Mouse (Mus musculus) forebrain, embryonic 13.5 days (tissue): Measurements from ENCODE around the gene Arsa. TPM values are rescaled to one million over a fixed set of nuclear protein-coding genes. Genes with fewer than 3 reads are reported as not detected.

ENCODE experiments used
- ATAC-seq: fragments of 200-750 bp; cut with Nextera tagmentation; 2 replicates; pipeline ENCODE4 v1.8.0; 2017
- H3K27ac ChIP-seq: fragments of 300-500 bp; sonication (generic); 2 replicates; pipeline ENCODE4 v1.5.1; 2015; ENCODE audit warnings: inconsistent platforms, mild to moderate bottlenecking, moderate library complexity
- H3K27me3 ChIP-seq: fragments of 300-500 bp; sonication (generic); 2 replicates; pipeline ENCODE4 v1.6.1; 2015; ENCODE audit warnings: mild to moderate bottlenecking, inconsistent platforms
- H3K36me3 ChIP-seq: fragments of 300-500 bp; sonication (generic); 2 replicates; pipeline ENCODE4 v1.6.1; 2015; ENCODE audit warnings: mild to moderate bottlenecking, inconsistent platforms; ENCODE audit not compliant: poor library complexity, severe bottlenecking
- H3K4me1 ChIP-seq: fragments of 300-500 bp; sonication (generic); 2 replicates; pipeline ENCODE4 v1.6.1; 2015; ENCODE audit warnings: inconsistent platforms
- H3K4me2 ChIP-seq: fragments of 300-500 bp; sonication (generic); 2 replicates; pipeline ENCODE4 v1.6.1; 2015; ENCODE audit warnings: inconsistent platforms, mild to moderate bottlenecking, moderate library complexity
- H3K4me3 ChIP-seq: fragments of 300-500 bp; sonication (generic); 2 replicates; pipeline ENCODE4 v1.5.1; 2015; ENCODE audit warnings: mild to moderate bottlenecking, inconsistent platforms
- H3K9ac ChIP-seq: fragments of 300-500 bp; sonication (generic); 2 replicates; pipeline ENCODE4 v1.6.1; 2015; ENCODE audit warnings: mild to moderate bottlenecking, inconsistent platforms
- H3K9me3 ChIP-seq: fragments of 300-500 bp; sonication (generic); replicated peaks from 2 replicates; pipeline ENCODE4 v1.6.1; 2016; ENCODE audit warnings: inconsistent platforms
- WGBS: fragments of 180-500 bp; shearing (Covaris S2); methylation state at CpG from one replicate; pipeline ENCODE4 v1.1.7; 2015; 5-methylcytosine and 5-hydroxymethylcytosine counted together
- polyA plus RNA-seq: library from polyadenylated mRNA; unstranded; fragments of >200 nt; fragmentation: Nextera tagmentation; extraction: Ambion mirVana; gene quantifications from 2 replicates; pipeline ENCODE4 v1.2.1, GENCODE M21; 2015

Arsa gene
- polyA plus RNA-seq, result 12.7 and 13.7 TPM in 2 replicates

DNA sequence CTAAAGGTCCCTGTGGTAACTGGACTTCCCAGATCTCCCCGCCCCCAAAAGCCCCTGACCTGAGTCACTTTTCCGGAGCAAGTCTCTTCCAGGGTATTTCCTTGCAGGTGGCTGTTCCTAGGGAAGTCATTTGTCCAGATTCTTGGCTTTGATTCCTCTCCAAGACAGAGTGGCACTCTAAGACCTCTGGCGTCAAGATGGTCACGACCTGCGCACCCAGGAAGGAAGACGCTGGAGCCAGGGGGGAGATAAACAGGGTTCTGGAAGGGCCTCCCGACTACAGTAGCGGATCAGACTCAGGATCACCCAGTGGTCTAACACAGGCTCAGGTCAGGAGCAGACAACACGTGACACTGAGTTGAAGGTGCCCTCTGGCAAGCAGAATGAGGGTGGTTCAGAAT is at the start of gene Arsa:
TSS of gene Arsa (minus strand) at position 335 of the 401 bp plus-strand sequence.
- H3K27me3 ChIP-seq, result no peaks in the 10 kb centered on the region; the same call in 1 of the 2 replicates
- peak within 1 kb of the TSS; percentile 58 for H3K4me3 ChIP-seq
- H3K9ac ChIP-seq, result peak within 1 kb of the TSS; percentile 68
- peaks cover 9% of the 10 kb centered on the region for H3K4me1 ChIP-seq
- ATAC-seq, result no peak
- peak within 1 kb of the TSS; percentile 69 for H3K27ac ChIP-seq
- H3K9me3 ChIP-seq, result 0 out of 2 replicates have a peak, but pooled peaks cover 2% of the 10 kb centered on the region
- 24% methylated on average over 9 of the region's 9 CpGs for WGBS
- no peaks in the 10 kb centered on the region for H3K36me3 ChIP-seq
- H3K4me2 ChIP-seq, result peak within 1 kb of the TSS; percentile 88

DNA sequence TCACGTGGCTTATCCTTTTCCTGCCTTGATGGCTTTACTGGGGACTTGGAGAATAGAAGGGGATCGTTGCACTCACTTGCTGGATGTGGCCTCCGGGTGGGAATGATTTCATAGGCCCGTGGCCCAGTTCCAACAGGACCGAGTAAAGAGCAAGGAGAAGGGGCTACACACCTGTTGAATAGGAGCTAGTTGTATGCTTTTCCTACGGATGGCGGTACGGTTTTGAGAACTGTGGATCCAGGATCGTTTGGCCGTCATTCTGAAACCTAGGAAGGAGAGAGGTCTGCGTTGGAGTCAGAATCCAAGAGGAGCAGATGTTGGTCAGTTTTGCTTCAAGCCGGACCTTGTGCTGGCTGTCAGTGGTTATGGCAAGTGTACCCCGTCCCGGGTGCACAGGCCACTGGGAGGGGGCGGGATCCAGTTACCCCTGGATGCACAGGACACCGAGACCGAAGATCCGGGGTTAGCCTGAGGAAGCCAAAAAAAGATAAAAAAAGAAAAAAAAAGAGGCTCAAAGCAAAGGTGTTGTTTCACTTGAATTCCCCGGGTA is 49.6 kb upstream of the Arsa start:
- H3K4me2 ChIP-seq, result no peak overlapping the region

DNA sequence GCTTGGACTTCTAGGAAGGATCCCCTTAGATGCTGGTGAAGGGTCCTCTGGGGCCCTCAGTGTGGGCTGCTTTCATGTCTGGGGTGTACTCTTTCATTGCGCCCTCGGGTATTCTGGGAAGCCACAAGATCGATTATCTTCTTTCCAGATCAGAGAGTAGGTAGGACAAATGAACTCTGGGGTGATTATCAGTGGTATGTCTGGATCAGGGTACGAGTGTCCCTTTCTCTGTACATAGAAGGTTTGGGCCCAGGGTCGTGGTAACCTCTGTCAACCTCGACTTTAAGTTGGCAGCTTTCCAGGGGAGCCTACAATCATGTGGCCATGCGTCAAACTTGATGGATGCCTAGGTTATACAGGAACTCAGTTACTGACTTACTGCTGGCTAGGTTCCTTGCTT is 48.7 kb upstream of the Arsa start:
- 85% methylated on average over 7 of the region's 7 CpGs for WGBS
- Histone ChIP-seq H3K27me3 (peaks cover 43% of the 10 kb centered on the region), H3K27ac (no peak overlapping the region), H3K4me2 (no peak overlapping the region), H3K9ac (no peak overlapping the region), H3K36me3 (no peaks in the 10 kb centered on the region), H3K4me1 (peaks cover 11% of the 10 kb centered on the region), H3K9me3 (no peaks in the 10 kb centered on the region), H3K4me3 (no peak overlapping the region)
- no peak for ATAC-seq

More for the DNA sequence above, 49.6 kb upstream of the Arsa start:
- Histone ChIP-seq H3K36me3 (no peaks in the 10 kb centered on the region), H3K4me1 (peaks cover 13% of the 10 kb centered on the region), H3K27ac (no peak overlapping the region), H3K4me3 (no peak overlapping the region), H3K9ac (no peak overlapping the region), H3K9me3 (no peaks in the 10 kb centered on the region), H3K27me3 (peaks cover 38% of the 10 kb centered on the region)
- no peak for ATAC-seq
- WGBS, result 93% methylated on average over 19 of the region's 19 CpGs

DNA sequence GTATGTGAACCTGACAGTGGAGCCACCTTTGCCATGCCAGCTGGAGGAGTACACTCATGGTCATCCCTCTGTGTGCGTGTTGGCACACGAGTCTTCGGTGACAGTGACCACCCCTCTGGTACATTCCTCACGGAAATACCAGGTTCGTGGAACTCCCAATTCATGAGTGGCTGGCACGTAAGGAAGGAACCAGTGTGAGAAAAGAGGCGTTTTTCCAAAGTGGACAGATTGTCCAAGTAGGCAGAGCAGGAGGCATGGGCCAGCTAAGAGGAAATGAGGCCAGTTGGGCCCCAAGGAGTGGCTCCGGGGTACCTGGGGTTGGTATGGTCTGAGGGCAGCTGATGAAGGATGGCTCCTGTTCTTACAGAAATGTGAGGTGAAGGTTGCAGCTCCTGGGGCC is 48.2 kb upstream of the Arsa start:
- Histone ChIP-seq H3K4me1 (peaks cover 11% of the 10 kb centered on the region), H3K4me2 (no peak overlapping the region), H3K27ac (no peak overlapping the region), H3K9ac (no peak overlapping the region), H3K4me3 (no peak overlapping the region), H3K36me3 (no peaks in the 10 kb centered on the region), H3K27me3 (peaks cover 43% of the 10 kb centered on the region), H3K9me3 (no peaks in the 10 kb centered on the region)
- 93% methylated on average over 8 of the region's 8 CpGs for WGBS
- no peak for ATAC-seq

DNA sequence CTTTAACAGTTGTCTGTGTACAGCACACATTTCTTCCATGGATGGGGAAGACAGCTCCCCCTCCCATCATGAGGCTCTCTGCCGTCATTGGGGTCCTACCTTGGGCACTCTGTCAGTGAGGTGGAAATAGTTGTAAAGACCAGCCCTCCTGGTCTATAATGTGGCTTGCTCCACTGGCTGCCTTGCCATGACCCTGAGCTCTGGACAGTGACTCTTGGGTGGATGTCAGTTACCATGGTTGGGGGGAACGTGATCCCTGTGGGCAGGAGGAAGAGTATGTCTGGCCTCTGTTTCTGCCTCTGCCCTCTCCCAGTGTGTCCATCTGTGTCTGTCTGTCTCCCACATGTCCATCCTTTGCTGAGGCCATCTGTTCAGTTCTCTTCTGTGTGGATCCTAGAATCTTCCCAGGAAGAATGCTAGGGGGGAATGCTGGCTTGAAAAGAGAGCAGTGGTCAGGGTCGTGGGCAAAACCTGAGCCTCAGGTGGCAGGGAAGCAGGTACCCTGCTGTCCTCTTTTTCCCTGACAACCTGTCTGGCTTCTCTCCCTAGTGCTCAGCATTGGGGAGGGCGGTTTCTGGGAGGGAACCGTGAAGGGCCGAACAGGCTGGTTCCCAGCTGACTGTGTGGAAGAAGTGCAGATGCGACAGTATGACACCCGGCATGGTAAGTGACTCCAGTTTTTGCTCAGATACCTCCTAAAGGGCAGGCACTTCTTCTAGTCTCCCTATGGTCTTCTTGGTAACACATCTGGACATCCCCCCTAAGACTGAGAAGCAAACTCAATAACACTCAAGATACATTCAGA is 47.6 kb upstream of the Arsa start:
- Histone ChIP-seq H3K9ac (no peak overlapping the region), H3K9me3 (no peaks in the 10 kb centered on the region), H3K4me2 (peak overlapping the region; percentile 98), H3K27ac (no peak overlapping the region), H3K36me3 (no peaks in the 10 kb centered on the region), H3K4me3 (peak overlapping the region; percentile 63), H3K4me1 (peaks cover 11% of the 10 kb centered on the region), H3K27me3 (peaks cover 43% of the 10 kb centered on the region)
- 71% methylated on average over 8 of the region's 8 CpGs for WGBS
- no peak for ATAC-seq

DNA sequence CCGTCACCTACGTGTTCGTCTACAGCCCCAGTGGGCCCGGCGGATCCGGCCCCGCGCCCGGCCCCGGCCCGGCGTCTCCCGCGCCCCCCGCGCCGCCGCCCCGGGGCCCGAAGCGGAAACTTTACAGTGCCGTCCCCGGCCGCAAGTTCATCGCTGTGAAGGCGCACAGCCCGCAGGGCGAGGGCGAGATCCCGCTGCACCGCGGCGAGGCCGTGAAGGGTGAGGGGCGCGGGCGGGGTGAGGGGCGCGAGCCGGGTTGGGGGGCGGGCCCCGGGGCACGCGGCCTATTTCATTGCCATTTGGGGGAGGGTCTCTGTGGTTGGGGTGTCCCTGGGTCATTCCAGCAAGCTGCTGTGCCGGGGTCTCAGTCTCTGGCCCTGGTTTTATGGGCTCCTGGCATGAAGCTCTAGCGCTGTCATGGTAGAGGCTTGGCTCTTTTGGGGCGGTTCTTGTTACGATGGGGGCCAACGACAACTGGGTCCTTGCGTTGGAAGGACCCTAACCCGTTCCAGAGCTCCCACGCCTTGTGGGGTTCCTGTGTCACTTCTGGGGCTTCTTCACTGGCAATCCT is 46.9 kb upstream of the Arsa start:
- Histone ChIP-seq H3K9ac (peak overlapping the region; percentile 70), H3K9me3 (no peaks in the 10 kb centered on the region), H3K4me2 (peak overlapping the region; percentile 98), H3K27ac (no peak overlapping the region), H3K36me3 (no peaks in the 10 kb centered on the region), H3K4me1 (peaks cover 11% of the 10 kb centered on the region), H3K4me3 (peak overlapping the region; percentile 63), H3K27me3 (peaks cover 43% of the 10 kb centered on the region)
- WGBS, result 3% methylated on average over 52 of the region's 52 CpGs
- no peak for ATAC-seq

DNA sequence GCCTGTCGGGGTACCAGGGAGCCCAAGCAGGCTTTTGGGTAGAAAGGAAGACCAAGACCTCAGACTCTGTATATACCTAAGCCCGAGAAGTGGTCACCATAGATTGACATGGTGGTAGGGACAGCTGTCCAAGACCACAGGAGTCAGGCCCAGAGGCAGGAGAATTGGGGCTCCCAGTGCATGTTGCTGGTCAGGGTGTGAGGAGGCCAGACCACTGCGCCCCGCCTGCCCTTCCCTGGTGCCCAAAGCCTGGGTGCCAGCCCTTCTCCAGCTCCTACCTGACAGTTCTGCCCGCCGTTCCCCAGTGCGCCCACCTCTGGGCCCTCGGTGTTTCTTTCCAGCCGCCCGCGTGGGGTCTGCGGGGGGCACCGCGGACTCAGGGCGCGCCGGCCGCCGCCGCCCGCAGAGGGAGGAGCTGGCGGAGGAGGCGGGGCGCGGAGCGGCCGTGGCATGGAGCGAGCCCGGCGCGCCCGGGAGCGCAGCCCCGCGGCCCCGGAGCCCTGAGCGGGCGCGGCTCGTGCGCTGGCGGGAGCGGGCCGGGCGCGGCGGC is 46.1 kb upstream of the Arsa start:
- Histone ChIP-seq H3K4me3 (peak overlapping the region; percentile 63), H3K36me3 (no peaks in the 10 kb centered on the region), H3K9me3 (no peaks in the 10 kb centered on the region), H3K27ac (no peak overlapping the region), H3K27me3 (peaks cover 43% of the 10 kb centered on the region), H3K4me1 (peaks cover 11% of the 10 kb centered on the region), H3K9ac (peak overlapping the region; percentile 51), H3K4me2 (peak overlapping the region; percentile 98)
- 9% methylated on average over 14 of the region's 47 CpGs for WGBS
- peak; percentile 44 for ATAC-seq

DNA sequence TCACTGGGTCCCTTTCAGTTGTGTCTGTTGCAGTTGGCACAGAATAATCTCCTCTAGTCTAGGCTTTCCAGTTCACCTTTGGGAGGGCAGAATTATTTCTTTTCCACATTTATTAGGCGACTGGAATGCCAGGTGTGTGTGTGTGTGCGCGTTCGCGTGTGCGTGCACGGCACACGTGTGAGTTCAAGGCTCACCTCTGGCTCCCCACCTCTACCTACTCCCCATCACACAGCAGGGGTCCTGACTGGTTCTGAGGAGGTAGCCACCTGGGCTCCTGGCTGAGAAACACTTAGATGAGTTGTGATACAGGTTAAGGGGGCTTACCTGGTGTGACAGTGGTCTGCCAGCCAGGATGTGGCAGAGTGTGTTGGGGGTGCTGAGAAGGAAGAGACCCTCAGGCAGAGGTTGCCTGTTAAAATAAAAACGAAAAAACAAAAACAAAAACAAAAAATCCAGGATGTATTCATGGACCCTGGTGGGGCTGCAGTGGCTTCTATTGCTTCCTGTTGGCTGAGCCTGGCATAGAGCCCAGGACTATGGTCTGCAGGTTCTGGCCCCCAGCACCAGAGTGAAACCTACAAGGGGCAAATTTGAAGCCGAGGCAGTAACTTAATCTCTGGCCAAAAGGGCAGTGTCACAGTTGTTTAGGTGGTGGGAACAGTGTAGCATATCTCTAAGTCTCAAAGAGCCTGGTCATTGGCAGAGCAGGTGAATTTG is 45.5 kb upstream of the Arsa start:
- WGBS, result 87% methylated on average over 10 of the region's 10 CpGs

DNA sequence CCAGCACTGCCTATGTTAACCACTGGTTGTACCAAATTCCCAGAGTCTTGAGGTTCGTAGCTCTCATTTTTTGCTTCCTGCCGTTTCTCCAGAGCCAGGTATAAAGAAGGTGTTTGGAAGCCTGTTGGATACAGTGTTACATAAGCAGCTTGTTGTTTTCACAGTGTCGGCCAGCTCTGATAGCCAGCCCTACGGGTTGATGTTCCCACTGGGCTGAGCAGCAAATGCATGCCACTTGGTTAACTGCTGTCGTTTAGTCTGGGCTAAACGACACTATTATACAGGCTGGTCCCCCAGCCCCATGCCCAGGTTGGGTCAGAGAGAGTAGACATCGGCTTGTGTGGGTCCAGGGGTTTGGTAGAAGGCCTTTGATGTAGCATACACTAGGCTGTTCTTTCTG is 44.7 kb upstream of the Arsa start:
- ATAC-seq, result no peak
- Histone ChIP-seq H3K4me3 (no peak overlapping the region), H3K9me3 (no peaks in the 10 kb centered on the region), H3K9ac (no peak overlapping the region), H3K36me3 (no peaks in the 10 kb centered on the region), H3K27ac (no peak overlapping the region), H3K27me3 (peaks cover 43% of the 10 kb centered on the region), H3K4me2 (no peak overlapping the region), H3K4me1 (peaks cover 11% of the 10 kb centered on the region)
- WGBS, result 84% methylated on average over 7 of the region's 7 CpGs

More for the DNA sequence above, 45.5 kb upstream of the Arsa start:
- H3K4me1 ChIP-seq, result peaks cover 11% of the 10 kb centered on the region
- ATAC-seq, result no peak
- peak overlapping the region; percentile 98 for H3K4me2 ChIP-seq
- H3K27ac ChIP-seq, result no peak overlapping the region
- peaks cover 43% of the 10 kb centered on the region for H3K27me3 ChIP-seq
- no peak overlapping the region for H3K9ac ChIP-seq
- no peaks in the 10 kb centered on the region for H3K9me3 ChIP-seq
- no peak overlapping the region for H3K4me3 ChIP-seq
- H3K36me3 ChIP-seq, result no peaks in the 10 kb centered on the region

DNA sequence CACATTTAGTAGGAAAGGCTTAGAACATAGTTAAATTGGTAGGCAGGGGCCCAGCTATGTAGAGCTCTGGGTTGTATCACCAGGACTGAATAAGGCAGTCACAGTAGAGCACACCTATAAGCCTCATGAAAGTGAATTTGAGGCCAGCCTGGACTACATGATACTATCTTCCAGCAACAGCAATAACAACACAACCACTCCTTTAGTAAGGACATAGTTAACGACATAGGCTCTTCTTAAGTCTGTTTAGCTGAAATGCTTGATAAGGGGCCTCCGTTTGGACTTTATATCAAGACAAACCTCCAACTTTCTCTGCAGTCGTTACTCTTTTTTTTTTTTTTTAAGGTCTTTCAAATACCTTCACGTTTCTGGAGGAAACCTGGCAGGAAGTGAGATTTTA is 35.5 kb upstream of the Arsa start:
- Histone ChIP-seq H3K4me1 (no peaks in the 10 kb centered on the region), H3K27ac (no peak overlapping the region), H3K4me2 (no peak overlapping the region), H3K36me3 (0 out of 2 replicates have a peak, but pooled peaks cover 3% of the 10 kb centered on the region), H3K27me3 (no peaks in the 10 kb centered on the region), H3K4me3 (no peak overlapping the region), H3K9me3 (no peaks in the 10 kb centered on the region), H3K9ac (no peak overlapping the region)
- no peak for ATAC-seq
- WGBS, result 78% methylated on average over 4 of the region's 4 CpGs

DNA sequence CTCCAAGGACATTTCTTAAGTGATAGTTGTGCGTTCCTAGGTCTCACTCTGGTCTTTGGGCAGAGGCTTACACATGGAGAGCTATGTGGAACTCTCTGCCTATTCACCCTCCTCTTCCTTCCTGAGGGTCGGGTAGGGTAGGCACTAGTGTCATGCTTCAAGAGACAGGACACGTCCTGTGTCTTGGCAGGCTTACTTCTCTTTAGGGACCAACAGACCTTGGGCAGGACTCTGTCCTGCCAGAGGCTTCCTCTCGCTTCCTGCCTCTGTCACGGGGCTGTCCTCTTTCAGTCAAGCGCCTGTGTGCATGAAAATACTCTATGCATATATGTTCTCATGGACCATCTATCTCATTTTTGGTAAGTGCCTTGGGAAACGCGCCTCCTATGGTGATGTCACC is 30.5 kb upstream of the Arsa start:
- Histone ChIP-seq H3K9me3 (no peaks in the 10 kb centered on the region), H3K36me3 (peaks cover 27% of the 10 kb centered on the region), H3K4me2 (no peak overlapping the region), H3K27me3 (no peaks in the 10 kb centered on the region), H3K9ac (no peak overlapping the region), H3K4me3 (no peak overlapping the region), H3K27ac (no peak overlapping the region), H3K4me1 (no peaks in the 10 kb centered on the region)
- no peak for ATAC-seq
- 94% methylated on average over 8 of the region's 8 CpGs for WGBS
